Mouse (Mus musculus) lung, postnatal 25 days (tissue): ENCODE data around the gene Srebf1.
A peak's percentile ranks its signal among the peaks of the same experiment; 100 is the strongest.

Experiments
- DNase-seq: peaks from one replicate; pipeline ENCODE4 v3.0.0; 2022; ENCODE audit warnings: low spot score

The Srebf1 gene

GRCm38 (mm10) chr11:60222469-60223236, at the start of gene Srebf1:
Gene Srebf1, minus strand, starts transcription at chr11:60222581.
- DNase-seq, result peak; percentile 86

DNA sequence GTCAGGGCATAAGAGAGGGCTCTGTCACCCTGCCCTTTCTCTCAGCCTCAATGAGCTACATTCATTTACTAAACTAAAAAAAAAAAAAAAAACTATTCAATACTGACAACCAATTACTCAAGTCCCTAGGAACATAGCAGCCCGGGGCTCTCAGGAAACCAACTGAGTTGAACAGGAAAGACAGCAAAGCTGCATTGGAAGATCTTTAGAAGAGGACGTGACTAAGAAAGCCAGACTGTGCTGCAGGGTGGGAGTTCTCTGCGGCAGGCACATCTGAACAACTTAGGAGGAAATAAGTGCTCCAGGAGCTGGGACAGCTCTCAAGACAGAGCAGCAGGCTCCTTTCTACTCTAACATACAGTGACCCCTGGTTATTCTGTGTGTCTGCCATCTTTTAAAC, 46.2 kb upstream of the Srebf1 start:
- no peak for DNase-seq

- no peak for DNase-seq
Measured at GRCm38 (mm10) chr11:60265271-60265985, 43.0 kb upstream of the Srebf1 start.

- DNase-seq, result no peak
Measured at GRCm38 (mm10) chr11:60264651-60265050, 42.3 kb upstream of the Srebf1 start.

DNA sequence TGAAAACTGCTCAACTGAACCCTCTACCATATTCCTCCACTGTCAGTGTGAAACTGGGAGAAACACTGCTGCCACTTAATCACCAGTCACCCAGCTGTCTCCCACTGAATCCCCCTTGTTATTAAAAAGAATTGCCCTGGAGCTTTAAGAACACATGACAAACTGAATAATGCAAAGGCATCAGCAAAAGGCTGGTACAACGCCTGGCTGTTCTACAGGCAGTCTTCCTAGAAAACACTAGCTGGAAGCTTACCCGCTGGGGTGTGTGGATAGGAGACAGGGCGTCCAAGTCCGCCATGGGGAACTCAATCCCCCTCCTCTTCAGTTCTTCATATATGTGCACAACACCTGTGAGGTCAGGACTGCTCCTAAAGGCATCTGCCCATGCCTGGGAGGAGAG, 40.0 kb upstream of the Srebf1 start:
- no peak for DNase-seq

DNA sequence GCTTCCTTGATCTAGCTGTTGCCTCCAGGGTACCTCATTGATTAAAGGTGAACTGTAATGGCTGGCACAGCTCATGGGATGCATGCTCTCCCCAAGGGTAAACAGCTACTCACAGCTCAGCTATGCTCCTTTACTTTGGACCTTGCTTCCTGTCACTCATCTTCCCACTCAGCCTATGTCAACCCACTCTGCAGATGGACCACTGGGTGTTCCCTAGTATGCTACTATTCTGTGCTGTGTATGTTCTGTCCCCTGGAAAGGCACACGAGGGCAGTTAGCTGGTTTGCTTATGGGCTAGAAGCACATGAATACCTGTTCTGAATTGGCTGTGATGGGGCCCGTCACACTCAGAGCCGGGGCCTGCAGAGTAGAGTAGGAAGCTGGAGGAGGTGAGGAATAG, 38.4 kb upstream of the Srebf1 start:
- no peak for DNase-seq

- DNase-seq, result no peak
Measured at GRCm38 (mm10) chr11:60257696-60258095, 35.3 kb upstream of the Srebf1 start.

DNA sequence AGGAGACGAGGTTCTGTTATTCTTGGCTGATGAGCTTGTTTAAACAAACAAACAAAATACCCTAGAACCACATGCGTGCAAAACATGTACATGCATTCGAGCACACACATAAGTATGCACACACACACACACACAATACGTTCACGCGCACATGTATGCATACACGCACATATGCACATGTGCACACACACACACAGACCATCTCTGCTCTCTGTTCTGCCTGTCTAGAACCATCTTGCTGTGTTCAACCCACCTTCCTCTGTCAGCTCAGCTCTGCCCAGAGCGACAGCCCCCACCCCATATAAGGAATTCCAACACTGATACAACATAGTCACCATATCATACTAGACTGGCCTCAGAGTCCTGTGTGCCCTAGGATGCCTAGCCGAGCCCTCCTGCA, 34.3 kb upstream of the Srebf1 start:
- no peak for DNase-seq

- peak; percentile 9 for DNase-seq
Measured at GRCm38 (mm10) chr11:60256176-60256681, 33.8 kb upstream of the Srebf1 start.

DNA sequence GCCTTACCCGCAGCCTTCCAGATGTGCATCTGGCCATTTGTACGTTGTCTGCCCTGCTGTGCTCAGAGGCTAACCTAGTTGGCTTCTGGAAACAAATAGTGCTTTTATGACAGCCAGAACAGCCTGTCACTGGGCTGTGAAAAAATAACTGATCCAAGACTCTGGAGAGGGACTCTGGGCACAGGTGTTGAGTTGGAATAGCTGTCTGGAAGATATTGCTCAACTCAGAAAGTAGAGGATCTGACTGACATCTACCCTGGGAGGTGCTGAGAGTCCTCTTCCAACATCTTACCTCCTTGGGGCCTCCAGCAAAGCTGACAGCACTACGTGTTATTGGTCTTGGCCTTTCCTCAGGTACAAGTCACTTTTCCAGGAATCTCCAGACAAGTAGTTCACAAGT, 33.3 kb upstream of the Srebf1 start:
- DNase-seq, result no peak

GRCm38 (mm10) chr11:60255181-60255580, 32.8 kb upstream of the Srebf1 start:
- DNase-seq, result no peak

GRCm38 (mm10) chr11:60254308-60254707, 31.9 kb upstream of the Srebf1 start:
- no peak for DNase-seq

GRCm38 (mm10) chr11:60253546-60253945, 31.2 kb upstream of the Srebf1 start:
- DNase-seq, result peak; percentile 8

DNA sequence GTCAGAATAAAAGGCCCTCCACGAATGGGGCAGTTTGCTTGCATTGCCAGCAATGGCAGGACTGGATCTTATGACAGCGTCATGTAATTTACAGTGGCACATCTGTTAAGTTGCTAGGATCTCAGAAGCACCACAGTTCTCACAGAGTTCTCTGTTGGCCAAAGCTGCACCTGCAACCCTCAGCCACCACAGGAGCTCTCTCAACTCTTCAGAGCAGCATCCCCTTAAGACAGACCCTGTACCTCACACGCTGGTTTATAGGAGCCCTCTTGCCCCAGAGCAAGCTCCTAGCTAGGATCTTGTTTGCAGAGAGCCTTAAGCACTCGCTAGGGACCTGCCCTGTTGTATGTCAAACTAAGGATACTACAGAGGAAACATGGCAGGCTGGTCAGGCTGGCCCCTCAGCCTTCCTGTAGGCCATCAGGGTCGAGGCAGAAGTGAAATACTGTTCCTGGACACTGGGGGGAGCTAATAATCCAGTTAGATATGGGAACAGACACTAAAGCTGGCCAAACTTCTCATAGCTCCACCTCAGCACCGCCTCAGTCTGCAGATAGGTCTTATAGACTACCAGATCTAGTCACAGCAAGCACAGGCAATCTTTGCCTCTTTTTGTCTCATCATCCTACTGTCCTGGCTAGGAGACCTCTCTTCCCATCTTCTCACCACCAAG, 28.7 kb upstream of the Srebf1 start:
- DNase-seq, result peak; percentile 76

DNA sequence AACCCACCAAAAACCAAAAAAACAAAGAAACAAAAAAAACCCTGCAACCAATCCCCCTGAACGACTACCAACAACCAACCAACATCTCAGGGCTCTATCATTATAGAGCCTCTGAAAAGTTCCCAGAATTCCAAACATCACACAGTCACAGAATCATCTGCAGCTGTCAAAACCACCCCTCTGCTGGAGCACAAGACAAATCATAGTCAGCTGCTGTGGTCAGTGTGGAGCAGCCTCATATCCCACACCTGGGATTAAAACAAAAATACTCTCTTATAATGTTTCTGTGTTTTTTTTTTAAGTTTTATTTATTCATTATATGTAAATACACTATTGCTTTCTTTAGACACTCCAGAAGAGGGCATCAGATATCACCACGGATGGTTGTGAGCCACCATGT, 27.5 kb upstream of the Srebf1 start:
- no peak for DNase-seq

DNA sequence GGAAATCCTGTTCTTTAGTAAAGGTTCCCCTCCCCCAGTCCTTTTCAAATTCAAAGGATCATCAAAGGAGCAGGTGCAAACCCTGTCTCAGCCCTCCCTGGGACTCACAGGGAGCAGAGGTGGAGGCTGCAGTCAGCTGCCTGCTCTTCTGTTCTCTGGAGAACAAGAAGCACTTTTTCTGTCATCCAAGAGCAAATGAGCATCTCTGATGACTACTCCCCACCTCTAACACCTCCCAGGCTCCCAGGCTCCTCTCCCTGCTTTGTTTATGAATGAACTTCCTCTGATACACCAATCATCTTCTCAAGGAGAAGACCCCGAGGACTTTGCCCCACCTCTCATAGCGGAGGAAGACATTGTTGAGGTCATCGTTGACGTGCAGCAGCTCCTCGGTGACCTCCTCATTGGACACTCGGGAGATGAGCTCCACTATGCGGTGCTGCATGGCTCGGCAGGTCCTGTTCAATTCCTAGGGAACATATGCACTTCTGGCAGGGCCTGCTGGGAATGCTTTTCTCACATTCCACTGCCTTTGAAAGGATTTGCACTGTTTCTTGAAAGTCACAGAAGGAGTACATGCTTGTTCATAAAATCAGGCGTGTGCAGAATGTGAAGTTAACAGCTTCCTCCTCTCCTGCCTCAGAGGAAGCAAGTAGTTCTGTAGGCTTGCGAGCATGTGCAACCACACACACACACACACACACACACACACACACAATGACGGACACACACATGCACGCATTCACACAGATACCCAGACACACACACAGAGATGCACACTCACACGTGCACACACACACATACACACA, 26.4 kb upstream of the Srebf1 start:
- DNase-seq, result peak; percentile 7

DNA sequence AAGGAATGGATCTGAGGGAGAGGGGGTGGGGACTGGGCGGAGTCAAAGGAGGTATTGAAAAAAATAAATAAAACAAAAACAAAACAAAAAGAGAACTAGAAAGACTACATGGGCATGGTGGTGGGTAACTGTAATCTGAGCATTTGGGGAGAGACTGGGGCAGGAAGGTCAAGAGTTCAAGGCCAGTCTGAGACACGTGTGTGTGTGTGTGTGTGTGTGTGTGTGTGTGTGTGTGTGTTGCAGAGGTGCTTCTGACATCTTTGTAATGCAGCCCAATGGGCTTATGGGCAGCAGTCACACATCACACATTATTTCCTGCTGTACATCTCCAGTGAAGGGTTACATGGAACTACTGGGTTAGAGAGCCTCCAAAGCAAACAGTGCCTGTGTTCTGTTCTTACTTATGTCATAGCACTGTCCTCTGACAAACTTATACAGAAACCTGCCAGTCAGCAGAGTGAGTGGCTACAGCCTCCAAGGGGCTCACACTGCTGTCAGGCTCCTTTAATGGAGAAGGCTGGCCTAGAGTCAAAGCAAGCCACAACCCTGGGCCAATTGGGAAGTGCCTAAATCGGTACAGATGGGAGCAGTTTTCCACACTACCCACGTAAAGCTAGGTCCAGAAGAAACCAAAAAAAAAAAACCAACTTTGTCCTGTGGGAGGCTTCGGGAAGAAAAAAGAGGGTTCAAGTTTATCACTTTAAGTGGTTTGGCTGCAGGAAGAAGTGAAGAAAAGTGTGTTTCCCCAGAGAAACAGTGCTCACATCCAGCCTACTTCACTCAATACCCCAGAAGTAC, 25.6 kb upstream of the Srebf1 start:
- DNase-seq, result peak; percentile 20

- DNase-seq, result no peak
Measured at GRCm38 (mm10) chr11:60246077-60246476, 23.7 kb upstream of the Srebf1 start.

DNA sequence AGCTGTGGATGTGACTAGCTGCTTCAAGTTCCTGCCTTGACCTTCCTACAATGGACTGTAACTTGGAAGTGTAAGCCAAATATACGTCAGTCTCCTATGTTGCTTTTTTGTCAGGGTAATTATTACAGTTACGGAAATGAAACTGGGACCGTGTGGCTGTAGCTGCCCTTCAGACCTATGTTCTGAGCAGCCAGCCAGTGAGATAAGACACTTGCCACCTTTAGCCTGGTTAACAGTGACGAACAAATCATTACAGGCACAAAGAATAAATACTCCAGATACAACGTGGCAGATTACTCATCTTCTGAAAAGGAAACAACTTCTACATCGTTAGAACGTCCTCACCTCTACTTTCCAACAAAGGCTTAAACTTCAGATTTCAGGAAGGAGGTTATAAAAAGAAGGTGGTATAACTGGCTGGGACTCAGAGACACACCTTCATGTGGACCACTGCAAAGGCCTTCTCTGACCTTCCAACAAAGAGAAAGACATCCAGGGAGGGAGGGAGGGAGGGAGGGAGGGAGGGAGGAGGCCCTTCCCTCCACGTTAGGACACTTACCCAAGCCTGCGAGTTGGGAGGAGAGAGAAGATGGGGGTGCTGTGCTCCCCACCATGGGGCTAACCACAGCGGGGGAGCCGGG, 22.2 kb upstream of the Srebf1 start:
- no peak for DNase-seq

GRCm38 (mm10) chr11:60240509-60240908, 18.1 kb upstream of the Srebf1 start:
- no peak for DNase-seq

DNA sequence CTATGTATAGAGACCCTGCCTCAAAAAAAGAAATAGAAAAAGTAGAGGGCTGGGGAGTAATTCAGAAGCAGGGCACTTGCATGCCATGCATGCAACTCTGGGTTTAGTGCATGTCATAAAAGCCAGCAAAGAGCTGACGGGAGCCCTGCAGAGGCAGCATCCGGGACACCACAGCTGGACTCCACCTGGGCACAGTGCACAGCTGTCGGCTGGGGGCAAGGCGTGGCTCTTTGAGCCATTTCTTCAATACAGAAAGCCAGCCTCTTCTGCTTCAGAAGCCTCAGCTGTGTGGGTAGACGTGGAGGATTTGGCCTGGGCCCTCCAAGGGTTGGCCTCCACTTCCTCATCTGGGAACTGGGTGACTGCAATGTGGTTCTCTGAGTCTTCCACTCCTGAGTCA, 13.0 kb upstream of the Srebf1 start:
- no peak for DNase-seq
